Mouse (Mus musculus): ENCODE results near the gene Atg16l1. TPM values are rescaled to one million over a fixed set of nuclear protein-coding genes. Genes with fewer than 3 reads are reported as not detected.
"Not testable (repeated sequence)": the region's sequence is repeated elsewhere in the genome, so short reads cannot be mapped to it uniquely, and the experiment has no call there.

The Atg16l1 gene
- polyA plus RNA-seq, 1 experiment, result 79.2 TPM

DNA sequence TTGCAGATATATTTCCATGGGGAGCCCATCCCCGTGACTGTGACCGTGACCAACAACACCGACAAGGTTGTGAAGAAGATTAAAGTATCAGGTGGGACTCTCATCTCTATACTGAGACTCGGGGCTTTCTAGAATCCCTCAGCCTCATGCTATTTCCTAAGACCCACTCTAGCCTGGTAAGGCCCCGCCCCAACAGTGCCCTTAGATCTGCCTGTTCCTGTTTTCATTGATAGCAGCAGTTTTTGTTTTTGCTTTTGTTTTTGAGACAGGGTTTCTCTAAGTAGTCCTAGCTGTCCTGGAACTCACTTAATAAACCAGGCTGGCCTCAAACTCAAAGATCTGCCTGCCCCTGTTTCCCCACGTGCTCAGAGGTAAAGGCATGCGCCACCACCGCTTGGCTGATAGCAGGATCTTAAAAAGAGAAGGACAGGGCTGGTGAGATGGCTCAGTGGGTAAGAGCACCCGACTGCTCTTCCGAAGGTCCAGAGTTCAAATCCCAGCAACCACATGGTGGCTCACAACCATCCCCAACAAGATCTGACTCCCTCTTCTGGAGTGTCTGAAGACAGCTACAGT lies 68.8 kb downstream of the Atg16l1 start:
- Histone ChIP-seq H3K27ac (ENCODE audit: insufficient read depth, low read length) (no peak overlapping the region), H3K4me3 (ENCODE audit: insufficient read depth, low read length) (no peak overlapping the region), H3K4me1 (ENCODE audit: control insufficient read depth, insufficient read depth, low read length) (no peaks in the 10 kb centered on the region)
- TF ChIP-seq POLR2A (IDR thresholded peaks at IDR 0.05; ENCODE audit: extremely low read depth, insufficient read depth, low read length) (no peak), CTCF (IDR thresholded peaks at IDR 0.05; ENCODE audit: extremely low read depth, insufficient read depth, low read length) (no peak)

DNA sequence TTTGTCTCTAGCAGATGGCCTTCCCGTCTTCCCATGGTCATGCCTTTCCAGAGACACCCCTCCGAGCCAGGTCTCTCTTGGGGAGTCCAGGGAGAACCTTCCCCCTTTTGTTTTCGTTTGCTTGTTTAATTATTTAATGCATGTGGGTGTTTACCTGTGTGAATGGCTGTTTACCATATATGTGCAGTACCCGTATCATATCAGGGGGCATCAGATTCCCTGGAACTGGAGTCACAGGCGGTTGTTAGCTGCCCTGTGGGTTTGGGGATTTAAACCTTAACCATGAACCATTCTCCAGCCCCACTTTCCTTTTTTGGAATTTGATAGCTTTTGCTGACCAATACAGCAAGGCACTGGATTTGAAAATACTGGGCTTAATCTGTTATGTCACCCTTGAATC lies 69.6 kb downstream of the Atg16l1 start:
- TF ChIP-seq CTCF (IDR thresholded peaks at IDR 0.05; ENCODE audit: extremely low read depth, insufficient read depth, low read length), result no peak
- TF ChIP-seq POLR2A (IDR thresholded peaks at IDR 0.05; ENCODE audit: extremely low read depth, insufficient read depth, low read length), result no peak
- Histone ChIP-seq H3K4me1 (ENCODE audit: control insufficient read depth, insufficient read depth, low read length) (no peaks in the 10 kb centered on the region), H3K27ac (ENCODE audit: insufficient read depth, low read length) (no peak overlapping the region), H3K4me3 (ENCODE audit: insufficient read depth, low read length) (no peak overlapping the region)

DNA sequence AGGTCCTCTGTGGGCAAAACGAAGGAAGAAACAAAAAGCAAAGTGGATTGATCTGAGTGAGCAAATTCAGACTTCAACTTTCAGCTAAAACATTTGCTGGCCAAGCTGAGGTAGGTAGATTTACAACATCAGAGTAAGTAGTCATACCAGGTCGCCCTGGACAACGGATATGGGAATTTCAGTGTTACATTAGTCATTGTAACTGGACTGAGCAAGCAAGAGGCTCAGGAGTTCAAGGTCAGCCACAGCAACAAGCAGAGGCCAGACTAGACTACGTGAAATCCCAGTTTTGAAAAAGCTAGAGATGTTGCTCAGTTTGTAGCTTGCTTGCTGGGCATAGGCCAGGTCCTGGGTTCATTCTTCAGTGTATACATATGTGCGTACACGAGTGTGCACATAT lies 70.3 kb downstream of the Atg16l1 start:
- Histone ChIP-seq H3K4me1 (ENCODE audit: control insufficient read depth, insufficient read depth, low read length) (no peaks in the 10 kb centered on the region), H3K27ac (ENCODE audit: insufficient read depth, low read length) (no peak overlapping the region), H3K4me3 (ENCODE audit: insufficient read depth, low read length) (no peak overlapping the region)
- no peak for TF ChIP-seq POLR2A (IDR thresholded peaks at IDR 0.05; ENCODE audit: extremely low read depth, insufficient read depth, low read length)
- no peak for TF ChIP-seq CTCF (IDR thresholded peaks at IDR 0.05; ENCODE audit: extremely low read depth, insufficient read depth, low read length)

DNA sequence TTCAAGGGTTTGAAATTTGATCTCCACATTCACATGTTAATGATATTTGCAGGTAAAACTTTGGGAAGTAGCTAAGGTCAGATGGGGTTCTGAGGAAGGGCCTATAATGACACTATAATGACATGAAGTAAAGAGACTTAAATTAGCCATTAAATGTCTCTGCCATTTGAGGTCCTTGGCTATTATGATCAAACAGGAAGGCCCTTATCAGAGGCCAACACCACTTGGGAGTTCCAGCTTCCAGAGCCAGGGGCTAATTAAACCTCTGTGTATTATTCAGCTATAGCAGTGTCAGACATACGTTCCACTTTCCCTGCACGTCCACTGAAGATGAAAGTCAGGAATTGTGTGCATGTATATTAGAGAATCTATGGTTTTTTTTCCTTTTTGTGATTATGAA lies 70.8 kb downstream of the Atg16l1 start:
- no peak for TF ChIP-seq POLR2A (IDR thresholded peaks at IDR 0.05; ENCODE audit: extremely low read depth, insufficient read depth, low read length)
- no peak for TF ChIP-seq CTCF (IDR thresholded peaks at IDR 0.05; ENCODE audit: extremely low read depth, insufficient read depth, low read length)
- no peaks in the 10 kb centered on the region for H3K4me1 ChIP-seq (ENCODE audit: control insufficient read depth, insufficient read depth, low read length)
- H3K27ac ChIP-seq (ENCODE audit: insufficient read depth, low read length), result no peak overlapping the region
- H3K4me3 ChIP-seq (ENCODE audit: insufficient read depth, low read length), result no peak overlapping the region

DNA sequence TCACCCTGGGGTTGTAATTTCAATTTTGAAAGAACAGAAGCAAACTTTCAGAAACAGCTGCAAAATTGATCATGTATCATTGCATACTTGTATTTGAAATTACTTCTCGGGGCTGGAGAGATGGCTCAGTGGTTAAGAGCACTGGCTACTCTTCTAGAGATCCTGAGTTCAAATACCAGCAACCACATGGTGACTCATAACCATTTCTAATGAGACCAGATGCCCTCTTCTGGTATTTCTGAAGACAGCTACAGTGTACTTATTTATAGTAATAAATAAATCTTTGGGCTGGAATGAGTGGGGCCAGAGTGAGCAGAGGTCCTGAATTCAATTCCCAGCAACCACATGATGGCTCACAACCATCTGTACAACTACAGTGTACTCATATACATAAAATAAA lies 71.8 kb downstream of the Atg16l1 start:
- H3K27ac ChIP-seq (ENCODE audit: insufficient read depth, low read length); H3K4me3 ChIP-seq (ENCODE audit: insufficient read depth, low read length); H3K4me1 ChIP-seq (ENCODE audit: control insufficient read depth, insufficient read depth, low read length): not testable (repeated sequence)

DNA sequence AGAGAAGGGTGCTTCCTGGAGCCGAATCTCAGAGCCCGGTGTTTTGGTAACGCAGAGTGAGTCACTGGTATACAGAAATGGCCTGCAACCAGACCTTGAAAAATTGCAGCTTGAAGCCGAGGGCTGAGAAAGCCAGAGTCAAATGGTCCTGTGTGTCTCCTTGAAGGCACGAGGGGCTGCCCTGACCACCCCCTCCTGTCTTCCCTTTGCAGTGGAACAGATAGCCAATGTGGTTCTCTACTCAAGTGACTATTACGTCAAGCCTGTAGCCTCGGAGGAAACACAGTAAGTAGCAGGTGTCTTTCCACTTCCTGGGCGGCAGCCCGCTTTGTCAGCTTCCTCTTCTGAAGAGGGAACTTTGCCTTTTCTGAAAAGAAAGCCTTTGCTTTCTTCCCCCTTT lies 72.5 kb downstream of the Atg16l1 start:
- Histone ChIP-seq H3K4me3 (ENCODE audit: insufficient read depth, low read length) (no peak overlapping the region), H3K27ac (ENCODE audit: insufficient read depth, low read length) (no peak overlapping the region), H3K4me1 (ENCODE audit: control insufficient read depth, insufficient read depth, low read length) (no peaks in the 10 kb centered on the region)
- TF ChIP-seq CTCF (IDR thresholded peaks at IDR 0.05; ENCODE audit: extremely low read depth, insufficient read depth, low read length) (no peak), POLR2A (IDR thresholded peaks at IDR 0.05; ENCODE audit: extremely low read depth, insufficient read depth, low read length) (no peak)

DNA sequence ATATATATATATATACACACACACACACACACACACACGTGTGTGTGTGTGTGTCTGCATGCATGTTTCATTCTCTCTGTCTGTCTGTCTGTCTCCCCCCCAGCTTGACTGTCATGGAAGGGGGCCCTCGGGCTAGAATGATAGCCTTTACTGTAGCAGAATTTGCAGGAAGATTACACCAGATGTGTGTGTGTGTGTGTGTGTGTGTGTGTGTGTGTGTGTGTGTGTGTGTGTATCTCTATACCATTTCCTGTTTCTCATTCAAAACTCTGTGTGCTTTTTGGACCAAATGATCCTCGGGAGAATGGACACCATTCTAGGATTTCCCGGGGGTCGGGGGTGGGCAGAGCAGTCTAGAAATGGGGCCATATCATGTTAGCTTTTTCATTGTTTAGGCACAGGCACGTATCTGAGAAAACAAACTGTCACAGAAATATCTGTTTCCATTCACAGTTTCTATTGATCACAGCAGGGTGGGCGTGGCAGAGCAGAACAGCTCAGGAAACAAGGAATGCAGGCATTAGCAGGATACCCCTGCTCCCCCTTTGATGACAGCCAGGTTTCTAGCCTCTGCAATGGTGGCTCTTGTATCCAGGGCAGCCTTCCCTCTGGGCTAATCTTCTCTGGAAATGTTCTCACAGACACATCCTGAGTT lies 73.4 kb downstream of the Atg16l1 start:
- H3K27ac ChIP-seq (ENCODE audit: insufficient read depth, low read length), result no peak overlapping the region
- no peak overlapping the region for H3K4me3 ChIP-seq (ENCODE audit: insufficient read depth, low read length)
- TF ChIP-seq POLR2A (IDR thresholded peaks at IDR 0.05; ENCODE audit: extremely low read depth, insufficient read depth, low read length) (no peak), CTCF (IDR thresholded peaks at IDR 0.05; ENCODE audit: extremely low read depth, insufficient read depth, low read length) (no peak)
- no peaks in the 10 kb centered on the region for H3K4me1 ChIP-seq (ENCODE audit: control insufficient read depth, insufficient read depth, low read length)

DNA sequence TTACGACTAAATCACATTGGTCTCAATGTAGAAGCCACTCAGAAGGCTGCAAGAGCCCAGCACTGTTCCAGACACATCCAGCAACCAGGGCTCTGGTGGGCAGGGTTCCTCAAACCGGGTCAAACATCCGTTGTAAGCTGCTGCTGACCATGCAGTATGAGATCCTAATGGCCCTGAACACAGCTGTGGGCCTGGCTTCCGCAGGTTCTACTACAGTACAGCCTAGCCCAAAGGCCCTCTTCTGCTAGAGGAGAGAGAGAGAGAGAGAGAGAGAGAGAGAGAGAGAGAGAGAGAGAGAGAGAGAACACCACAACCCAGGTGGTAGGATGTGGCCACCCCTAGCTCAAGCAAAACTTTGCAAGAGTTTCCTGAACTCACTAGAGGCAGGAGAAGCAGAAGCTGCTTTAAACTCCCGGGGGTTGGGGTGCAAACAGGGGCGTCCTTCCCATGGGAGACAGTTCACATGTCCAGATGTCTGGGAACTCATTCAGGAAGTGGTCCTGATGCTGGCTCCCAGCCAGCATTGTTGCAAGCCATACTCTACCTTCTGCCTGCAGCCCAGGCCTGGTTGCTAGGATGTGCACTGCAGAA lies 74.0 kb downstream of the Atg16l1 start:
- TF ChIP-seq POLR2A (IDR thresholded peaks at IDR 0.05; ENCODE audit: extremely low read depth, insufficient read depth, low read length) (no peak), CTCF (IDR thresholded peaks at IDR 0.05; ENCODE audit: extremely low read depth, insufficient read depth, low read length) (no peak)
- H3K4me3 ChIP-seq (ENCODE audit: insufficient read depth, low read length), result no peak overlapping the region
- H3K27ac ChIP-seq (ENCODE audit: insufficient read depth, low read length), result no peak overlapping the region
- no peaks in the 10 kb centered on the region for H3K4me1 ChIP-seq (ENCODE audit: control insufficient read depth, insufficient read depth, low read length)

DNA sequence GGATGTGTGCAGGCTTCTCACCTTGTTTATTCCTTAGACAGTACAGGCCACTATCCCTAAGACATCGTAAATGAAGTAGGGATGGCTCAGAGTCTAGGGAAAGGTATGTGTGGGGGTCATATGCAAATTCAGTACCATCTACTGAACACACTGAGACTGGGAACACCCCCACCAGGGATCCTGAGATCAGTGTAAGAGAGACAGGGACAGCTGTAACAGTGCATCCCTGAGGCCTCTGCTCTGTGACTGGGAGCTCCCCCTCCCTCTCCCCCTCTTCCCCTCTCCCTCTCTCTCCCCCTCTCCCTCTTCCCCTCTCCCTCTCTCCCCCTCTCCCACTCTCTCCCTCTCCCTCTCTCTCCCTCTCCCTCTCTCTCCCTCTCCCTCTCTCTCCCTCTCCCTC lies 80.8 kb downstream of the Atg16l1 start:
- Histone ChIP-seq H3K4me1 (ENCODE audit: control insufficient read depth, insufficient read depth, low read length) (no peaks in the 10 kb centered on the region), H3K27ac (ENCODE audit: insufficient read depth, low read length) (no peak overlapping the region), H3K4me3 (ENCODE audit: insufficient read depth, low read length) (no peak overlapping the region)
- TF ChIP-seq CTCF (IDR thresholded peaks at IDR 0.05; ENCODE audit: extremely low read depth, insufficient read depth, low read length), result no peak
- no peak for TF ChIP-seq POLR2A (IDR thresholded peaks at IDR 0.05; ENCODE audit: extremely low read depth, insufficient read depth, low read length)

DNA sequence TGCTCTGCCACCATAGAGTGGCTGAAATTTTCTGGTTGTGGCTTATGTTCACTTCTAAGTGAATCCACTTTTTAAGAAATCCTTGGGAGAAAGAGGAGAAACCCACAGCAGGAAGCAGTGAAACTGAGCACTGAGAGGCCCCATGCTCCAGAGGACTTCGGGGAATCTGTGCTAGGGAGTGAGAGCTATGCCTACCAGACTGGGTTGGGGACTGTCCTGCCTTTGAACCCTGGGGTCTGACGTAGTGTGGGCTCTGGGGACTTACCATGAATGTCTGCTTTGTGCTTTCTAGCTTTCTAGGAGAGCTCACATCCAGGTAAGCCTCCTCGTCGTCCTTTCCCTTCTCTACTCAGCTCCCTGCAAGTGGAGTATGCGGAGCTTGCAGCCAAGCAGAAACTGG lies 81.3 kb downstream of the Atg16l1 start:
- Histone ChIP-seq H3K4me1 (ENCODE audit: control insufficient read depth, insufficient read depth, low read length) (no peaks in the 10 kb centered on the region), H3K4me3 (ENCODE audit: insufficient read depth, low read length) (no peak overlapping the region), H3K27ac (ENCODE audit: insufficient read depth, low read length) (no peak overlapping the region)
- TF ChIP-seq CTCF (IDR thresholded peaks at IDR 0.05; ENCODE audit: extremely low read depth, insufficient read depth, low read length) (no peak), POLR2A (IDR thresholded peaks at IDR 0.05; ENCODE audit: extremely low read depth, insufficient read depth, low read length) (no peak)
